Mouse (Mus musculus) hindbrain, embryonic 11.5 days (tissue): ENCODE data around the gene Cnga3. TPM values are rescaled to one million over a fixed set of nuclear protein-coding genes. Genes with fewer than 3 reads are reported as not detected.

Experiments
- ATAC-seq: fragments of 200-750 bp; cut with Nextera tagmentation; 2 replicates; pipeline ENCODE4 v1.8.0; 2017; ENCODE audit warnings: mild to moderate bottlenecking, moderate TSS enrichment, moderate library complexity; ENCODE audit not compliant: low FRiP score
- DNase-seq: peaks from one replicate; pipeline ENCODE4 v3.0.0-alpha.2; 2015; ENCODE audit warnings: low spot score
- H3K27ac ChIP-seq: fragments of 300-500 bp; sonication (generic); 2 replicates; pipeline ENCODE4 v1.5.1; 2014; ENCODE audit warnings: mild to moderate bottlenecking, low read depth, low read length
- H3K27me3 ChIP-seq: fragments of 300-500 bp; sonication (generic); 2 replicates; pipeline ENCODE4 v1.6.1; 2014; ENCODE audit warnings: mild to moderate bottlenecking, low read length, moderate library complexity, mixed read lengths; ENCODE audit not compliant: control insufficient read depth, insufficient read depth
- H3K36me3 ChIP-seq: fragments of 300-500 bp; sonication (generic); 2 replicates; pipeline ENCODE4 v1.6.1; 2014; ENCODE audit warnings: mild to moderate bottlenecking, low read length, moderate library complexity, mixed read lengths; ENCODE audit not compliant: control insufficient read depth, insufficient read depth
- H3K4me1 ChIP-seq: fragments of 300-500 bp; sonication (generic); replicated peaks from 2 replicates; pipeline ENCODE4 v1.6.1; 2014; ENCODE audit warnings: low read length, mixed read lengths; ENCODE audit not compliant: control insufficient read depth, insufficient read depth
- H3K4me2 ChIP-seq: fragments of 300-500 bp; sonication (generic); replicated peaks from 2 replicates; pipeline ENCODE4 v1.6.1; 2014; ENCODE audit warnings: mild to moderate bottlenecking, low read depth, low read length
- H3K4me3 ChIP-seq: fragments of 300-500 bp; sonication (generic); 2 replicates; pipeline ENCODE4 v1.5.1; 2014; ENCODE audit warnings: low read depth, low read length
- H3K9ac ChIP-seq: fragments of 300-500 bp; sonication (generic); 2 replicates; pipeline ENCODE4 v1.6.1; 2014; ENCODE audit warnings: low read depth, low read length
- H3K9me3 ChIP-seq: fragments of 300-500 bp; sonication (generic); 2 replicates; pipeline ENCODE4 v1.6.1; 2016; ENCODE audit warnings: low read length; ENCODE audit not compliant: control insufficient read depth
- WGBS: fragments of 180-500 bp; shearing (Covaris S2); extraction: QIAGEN DNeasy Blood & Tissue Kit; methylation state at CpG from one replicate; pipeline ENCODE4 v1.1.7; 2014; 5-methylcytosine and 5-hydroxymethylcytosine counted together
- polyA plus RNA-seq: library from polyadenylated mRNA; unstranded; fragments of >200 nt; fragmentation: Nextera tagmentation; extraction: Ambion mirVana; gene quantifications from 2 replicates; pipeline ENCODE4 v1.2.1, GENCODE M21; 2014

Gene Cnga3
- polyA plus RNA-seq, 1 experiment from 2014 or later: not detected

GRCm38 (mm10) chr1:37296414-37296813, 82.2 kb downstream of the Cnga3 start:
- H3K27ac ChIP-seq: no peak overlapping the region
- DNase-seq: no peak
- H3K4me2 ChIP-seq: no peak overlapping the region
- ATAC-seq: no peak
- H3K9ac ChIP-seq: no peak overlapping the region
- H3K27me3 ChIP-seq: no peaks in the 10 kb centered on the region
- H3K9me3 ChIP-seq: no peaks in the 10 kb centered on the region
- 57% methylated on average over 1 of the region's 1 CpGs for WGBS
- peaks cover 2% of the 10 kb centered on the region; the same call in 1 of the 2 replicates for H3K4me1 ChIP-seq
- H3K4me3 ChIP-seq: no peak overlapping the region
- no peaks in the 10 kb centered on the region for H3K36me3 ChIP-seq

GRCm38 (mm10) chr1:37298904-37299303, 84.7 kb downstream of the Cnga3 start:
- no peak for ATAC-seq
- 81% methylated on average over 2 of the region's 2 CpGs for WGBS

GRCm38 (mm10) chr1:37299540-37300491, 85.6 kb downstream of the Cnga3 start, which contains the start of gene Inpp4a:
Gene Inpp4a (plus strand): TSS chr1:37299865.
- DNase-seq: peak; percentile 95
- ATAC-seq: peak; percentile 93
- Histone ChIP-seq H3K36me3 (no peaks in the 10 kb centered on the region), H3K9me3 (no peaks in the 10 kb centered on the region), H3K27ac (no peak within 1 kb of the TSS), H3K4me2 (peak within 1 kb of the TSS; percentile 77), H3K27me3 (no peaks in the 10 kb centered on the region), H3K9ac (peak within 1 kb of the TSS; percentile 81), H3K4me3 (peak within 1 kb of the TSS; percentile 95), H3K4me1 (peaks cover 2% of the 10 kb centered on the region; the same call in 1 of the 2 replicates)
- WGBS: 2% methylated on average over 74 of the region's 77 CpGs

More at GRCm38 (mm10) chr1:37298904-37299303, 84.7 kb downstream of the Cnga3 start:
- Histone ChIP-seq H3K9me3 (no peaks in the 10 kb centered on the region), H3K27ac (no peak overlapping the region), H3K4me2 (no peak overlapping the region), H3K36me3 (no peaks in the 10 kb centered on the region), H3K9ac (no peak overlapping the region), H3K27me3 (no peaks in the 10 kb centered on the region), H3K4me1 (peaks cover 2% of the 10 kb centered on the region; the same call in 1 of the 2 replicates), H3K4me3 (no peak overlapping the region)
- no peak for DNase-seq

GRCm38 (mm10) chr1:37300650-37301049, 86.4 kb downstream of the Cnga3 start:
- Histone ChIP-seq H3K27ac (no peak overlapping the region), H3K27me3 (no peaks in the 10 kb centered on the region), H3K4me3 (peak overlapping the region; percentile 95), H3K4me2 (peak overlapping the region; percentile 77), H3K36me3 (no peaks in the 10 kb centered on the region), H3K9ac (peak overlapping the region; percentile 81), H3K4me1 (peaks cover 2% of the 10 kb centered on the region; the same call in 1 of the 2 replicates), H3K9me3 (no peaks in the 10 kb centered on the region)
- ATAC-seq (no peak), DNase-seq (no peak)
- WGBS: 64% methylated on average over 5 of the region's 5 CpGs

- peaks cover 2% of the 10 kb centered on the region; the same call in 1 of the 2 replicates for H3K4me1 ChIP-seq
- H3K36me3 ChIP-seq: no peaks in the 10 kb centered on the region
- no peaks in the 10 kb centered on the region for H3K9me3 ChIP-seq
- H3K27me3 ChIP-seq: no peaks in the 10 kb centered on the region
- DNase-seq (no peak), ATAC-seq (no peak)
- H3K4me2 ChIP-seq: no peak overlapping the region
- no peak overlapping the region for H3K9ac ChIP-seq
- WGBS: 75% methylated on average over 3 of the region's 3 CpGs
- no peak overlapping the region for H3K4me3 ChIP-seq
- no peak overlapping the region for H3K27ac ChIP-seq
Observed at GRCm38 (mm10) chr1:37302801-37303200, 88.6 kb downstream of the Cnga3 start.

- 82% methylated on average over 9 of the region's 9 CpGs for WGBS
- H3K9me3 ChIP-seq: no peaks in the 10 kb centered on the region
- no peak overlapping the region for H3K9ac ChIP-seq
- no peak overlapping the region for H3K4me2 ChIP-seq
- ATAC-seq: no peak
- no peaks in the 10 kb centered on the region for H3K36me3 ChIP-seq
- no peak overlapping the region for H3K4me3 ChIP-seq
- peaks cover 1% of the 10 kb centered on the region; the same call in 1 of the 2 replicates for H3K4me1 ChIP-seq
- H3K27ac ChIP-seq: no peak overlapping the region
- no peak for DNase-seq
- H3K27me3 ChIP-seq: no peaks in the 10 kb centered on the region
Observed at GRCm38 (mm10) chr1:37305691-37306287, 91.6 kb downstream of the Cnga3 start.

- no peak for DNase-seq
- Histone ChIP-seq H3K27ac (no peak overlapping the region), H3K4me2 (no peak overlapping the region), H3K27me3 (no peaks in the 10 kb centered on the region), H3K9ac (no peak overlapping the region), H3K4me3 (no peak overlapping the region), H3K36me3 (no peaks in the 10 kb centered on the region), H3K9me3 (no peaks in the 10 kb centered on the region), H3K4me1 (no peaks in the 10 kb centered on the region)
- 92% methylated on average over 2 of the region's 2 CpGs for WGBS
- no peak for ATAC-seq
Observed at GRCm38 (mm10) chr1:37307586-37307985, 93.4 kb downstream of the Cnga3 start.

GRCm38 (mm10) chr1:37308021-37308742, 93.9 kb downstream of the Cnga3 start:
- DNase-seq: no peak
- Histone ChIP-seq H3K27ac (no peak overlapping the region), H3K36me3 (no peaks in the 10 kb centered on the region), H3K9ac (no peak overlapping the region), H3K4me2 (no peak overlapping the region), H3K4me1 (no peaks in the 10 kb centered on the region), H3K4me3 (no peak overlapping the region), H3K27me3 (no peaks in the 10 kb centered on the region), H3K9me3 (no peaks in the 10 kb centered on the region)
- no peak for ATAC-seq
- 89% methylated on average over 8 of the region's 8 CpGs for WGBS
